Mouse (Mus musculus) hindbrain, embryonic 16.5 days (tissue): ENCODE measurements around the gene Pde4d. TPM values are rescaled to one million over a fixed set of nuclear protein-coding genes. Genes with fewer than 3 reads are reported as not detected.

ENCODE experiments used
- ATAC-seq: fragments of 200-750 bp; cut with Nextera tagmentation; 2 replicates; pipeline ENCODE4 v1.8.0; 2017; ENCODE audit warnings: moderate TSS enrichment, moderate library complexity
- H3K27ac ChIP-seq: fragments of 300-500 bp; sonication (generic); 2 replicates; pipeline ENCODE4 v1.5.1; 2014; ENCODE audit warnings: low read depth, mild to moderate bottlenecking, control low read depth, low read length, moderate library complexity
- H3K27me3 ChIP-seq: fragments of 300-500 bp; sonication (generic); replicated peaks from 2 replicates; pipeline ENCODE4 v1.6.1; 2014; ENCODE audit warnings: low read length; ENCODE audit not compliant: control insufficient read depth, insufficient read depth
- H3K36me3 ChIP-seq: fragments of 300-500 bp; sonication (generic); 2 replicates; pipeline ENCODE4 v1.6.1; 2014; ENCODE audit warnings: mild to moderate bottlenecking, low read length, moderate library complexity, mixed read lengths; ENCODE audit not compliant: control insufficient read depth, insufficient read depth
- H3K4me1 ChIP-seq: fragments of 300-500 bp; sonication (generic); 2 replicates; pipeline ENCODE4 v1.6.1; 2014; ENCODE audit warnings: low read depth, low read length; ENCODE audit not compliant: control insufficient read depth, insufficient read depth
- H3K4me2 ChIP-seq: fragments of 300-500 bp; sonication (generic); 2 replicates; pipeline ENCODE4 v1.6.1; 2014; ENCODE audit warnings: mild to moderate bottlenecking, low read length, control low read depth, moderate library complexity
- H3K4me3 ChIP-seq: fragments of 300-500 bp; sonication (generic); 2 replicates; pipeline ENCODE4 v1.5.1; 2014; ENCODE audit warnings: mild to moderate bottlenecking, low read length, control low read depth, moderate library complexity
- H3K9ac ChIP-seq: fragments of 300-500 bp; sonication (generic); 2 replicates; pipeline ENCODE4 v1.6.1; 2014; ENCODE audit warnings: low read depth, mild to moderate bottlenecking, control low read depth, low read length, moderate library complexity
- H3K9me3 ChIP-seq: fragments of 300-500 bp; sonication (generic); 2 replicates; pipeline ENCODE4 v1.6.1; 2014; ENCODE audit warnings: mild to moderate bottlenecking, low read length, moderate library complexity; ENCODE audit not compliant: control insufficient read depth
- WGBS: fragments of 180-500 bp; shearing (Covaris S2); extraction: QIAGEN DNeasy Blood & Tissue Kit; methylation state at CpG from one replicate; pipeline ENCODE4 v1.1.7; 2014; 5-methylcytosine and 5-hydroxymethylcytosine counted together
- polyA plus RNA-seq: library from polyadenylated mRNA; unstranded; fragments of >200 nt; fragmentation: Nextera tagmentation; extraction: Ambion mirVana; gene quantifications from 2 replicates; pipeline ENCODE4 v1.2.1, GENCODE M21; 2015

Pde4d gene
- polyA plus RNA-seq, 1 experiment from 2014 or later: 18.5 TPM

DNA sequence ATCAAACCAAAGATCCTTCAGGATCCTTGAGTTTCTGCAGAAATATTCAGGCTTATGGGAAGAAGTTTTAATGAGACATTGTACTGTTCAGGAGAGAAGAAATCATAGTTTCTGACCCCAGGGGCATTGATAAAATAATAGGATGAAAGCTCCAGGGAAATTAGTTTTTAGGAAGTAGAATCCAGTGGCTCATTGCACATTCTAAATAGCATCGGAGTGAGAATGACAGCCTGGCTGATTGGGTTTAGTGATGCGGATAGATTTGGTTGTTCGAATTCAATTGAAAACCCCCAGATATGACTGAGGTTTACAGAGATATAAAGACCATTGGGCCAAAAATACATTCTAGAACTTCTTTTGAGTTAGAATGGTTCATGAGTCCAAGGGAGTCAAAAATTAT lies 970.7 kb downstream of the Pde4d start:
- no peak overlapping the region for H3K9ac ChIP-seq
- 44% methylated on average over 3 of the region's 3 CpGs for WGBS
- H3K4me3 ChIP-seq: no peak overlapping the region
- no peak overlapping the region for H3K27ac ChIP-seq
- ATAC-seq: 0 out of 2 replicates have a peak, but pooled peaks have one; percentile 42
- no peaks in the 10 kb centered on the region for H3K4me1 ChIP-seq
- no peak overlapping the region for H3K4me2 ChIP-seq
- no peaks in the 10 kb centered on the region for H3K9me3 ChIP-seq
- no peaks in the 10 kb centered on the region for H3K27me3 ChIP-seq
- no peaks in the 10 kb centered on the region for H3K36me3 ChIP-seq

DNA sequence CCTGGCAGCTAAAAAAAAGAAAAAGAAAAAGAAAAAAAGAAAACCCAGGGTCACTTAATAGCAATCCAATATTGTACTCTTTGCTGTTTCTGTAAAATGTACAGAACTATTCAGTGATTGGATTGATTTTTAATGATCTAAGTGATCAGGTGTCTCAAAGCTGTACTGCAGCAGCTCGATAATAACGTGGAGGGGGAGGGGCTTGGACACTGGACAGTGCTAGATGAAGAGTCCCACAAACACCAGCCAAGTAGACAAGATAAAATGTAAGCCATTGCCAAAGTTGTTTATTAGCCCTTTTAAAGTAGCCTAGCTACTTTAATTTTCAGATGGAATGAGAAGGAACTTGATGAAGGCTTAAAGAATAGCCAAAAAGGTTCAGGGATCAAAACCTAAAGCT lies 975.2 kb downstream of the Pde4d start:
- H3K27me3 ChIP-seq: no peaks in the 10 kb centered on the region
- WGBS: 67% methylated on average over 2 of the region's 2 CpGs
- H3K27ac ChIP-seq: no peak overlapping the region
- no peak for ATAC-seq
- H3K9me3 ChIP-seq: no peaks in the 10 kb centered on the region
- H3K9ac ChIP-seq: no peak overlapping the region
- no peak overlapping the region for H3K4me3 ChIP-seq
- H3K4me2 ChIP-seq: no peak overlapping the region
- H3K4me1 ChIP-seq: no peaks in the 10 kb centered on the region
- no peaks in the 10 kb centered on the region for H3K36me3 ChIP-seq

DNA sequence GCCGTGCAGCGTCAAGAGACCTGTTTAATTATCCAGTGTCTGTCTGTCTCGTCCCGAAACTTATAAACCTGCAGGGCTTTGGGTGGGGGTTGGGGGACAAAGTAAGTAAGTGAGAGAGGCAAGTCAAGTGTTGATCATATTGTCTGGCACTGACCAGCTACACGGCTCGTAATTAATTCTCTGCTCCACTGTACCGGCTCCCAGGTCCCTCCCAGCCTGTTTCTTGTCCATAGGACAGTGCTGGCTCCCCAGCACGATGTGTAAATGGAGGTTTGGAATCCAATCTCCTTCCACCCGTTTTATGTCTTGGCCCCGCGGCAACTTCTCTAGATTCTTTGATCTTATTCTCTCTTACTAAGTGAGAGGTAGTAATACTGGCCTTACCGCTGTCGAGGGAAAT lies 975.8 kb downstream of the Pde4d start:
- no peaks in the 10 kb centered on the region for H3K4me1 ChIP-seq
- H3K27me3 ChIP-seq: no peaks in the 10 kb centered on the region
- 80% methylated on average over 13 of the region's 13 CpGs for WGBS
- H3K27ac ChIP-seq: no peak overlapping the region
- no peaks in the 10 kb centered on the region for H3K36me3 ChIP-seq
- H3K9ac ChIP-seq: no peak overlapping the region
- H3K9me3 ChIP-seq: no peaks in the 10 kb centered on the region
- H3K4me2 ChIP-seq: no peak overlapping the region
- H3K4me3 ChIP-seq: no peak overlapping the region
- ATAC-seq: no peak; the same call in 1 of the 2 replicates

DNA sequence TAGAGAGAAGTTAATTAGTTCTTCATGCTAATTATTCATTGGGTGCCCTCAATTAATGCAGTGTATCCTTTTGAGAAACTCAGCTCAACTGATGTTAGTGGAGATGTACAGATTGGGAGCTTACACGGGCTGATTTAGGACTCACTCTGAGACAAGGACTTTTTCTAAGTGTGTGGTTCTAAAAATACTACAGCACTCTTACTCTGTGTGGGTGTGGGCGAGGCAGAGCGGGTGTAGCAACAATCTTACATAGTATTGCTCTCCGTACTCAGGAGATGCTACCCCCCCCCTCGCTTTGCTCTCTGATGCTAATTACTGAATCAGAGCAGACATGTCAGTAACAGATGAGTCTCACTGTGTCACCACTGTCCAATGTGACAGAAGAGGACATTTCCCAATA lies 976.3 kb downstream of the Pde4d start:
- Histone ChIP-seq H3K36me3 (no peaks in the 10 kb centered on the region), H3K4me1 (no peaks in the 10 kb centered on the region), H3K27me3 (no peaks in the 10 kb centered on the region), H3K9ac (no peak overlapping the region), H3K9me3 (no peaks in the 10 kb centered on the region), H3K4me3 (no peak overlapping the region), H3K27ac (no peak overlapping the region), H3K4me2 (no peak overlapping the region)
- WGBS: 86% methylated on average over 5 of the region's 5 CpGs
- no peak for ATAC-seq

DNA sequence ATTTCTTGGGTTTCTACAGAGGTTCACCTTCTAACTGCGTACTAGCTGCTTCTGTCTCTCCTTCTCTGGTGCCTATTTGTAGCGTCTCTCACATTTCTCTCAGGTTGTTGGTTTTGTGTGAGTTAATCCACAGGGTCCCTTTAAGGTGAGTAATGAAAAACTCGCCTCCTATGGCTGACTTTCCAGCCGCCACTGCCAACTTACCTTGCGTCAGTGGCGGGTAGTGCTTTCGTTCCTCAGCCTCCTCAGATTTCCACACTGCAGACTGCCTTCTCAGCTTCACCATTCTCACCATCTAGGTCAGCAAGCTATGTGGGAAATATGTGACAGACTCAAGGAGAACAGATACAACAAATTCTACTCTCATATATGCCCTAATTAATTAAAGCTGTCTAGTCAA lies 977.8 kb downstream of the Pde4d start:
- Histone ChIP-seq H3K27me3 (no peaks in the 10 kb centered on the region), H3K4me2 (no peak overlapping the region), H3K27ac (no peak overlapping the region), H3K9me3 (no peaks in the 10 kb centered on the region), H3K4me3 (no peak overlapping the region), H3K9ac (no peak overlapping the region), H3K36me3 (no peaks in the 10 kb centered on the region), H3K4me1 (no peaks in the 10 kb centered on the region)
- WGBS: 73% methylated on average over 7 of the region's 7 CpGs
- no peak for ATAC-seq

DNA sequence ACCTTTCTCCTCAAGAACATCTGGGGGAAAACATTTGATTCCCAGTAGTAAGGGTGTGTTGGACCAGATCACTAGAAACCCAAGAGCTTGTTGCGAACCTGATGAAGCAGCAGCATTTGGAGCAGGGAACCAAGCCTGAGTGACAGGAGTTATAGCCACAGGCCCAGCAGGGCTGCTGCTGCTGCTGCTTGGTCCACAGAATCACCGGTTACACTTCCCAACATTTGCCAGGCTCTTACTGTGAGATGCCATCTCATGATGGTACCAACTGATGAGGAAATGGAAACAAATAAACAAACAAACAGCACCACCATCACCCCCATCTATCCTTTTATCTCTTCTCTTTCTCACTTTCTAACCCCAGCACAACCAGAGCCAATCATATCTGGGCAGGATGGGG lies 979.8 kb downstream of the Pde4d start:
- no peak for ATAC-seq
- Histone ChIP-seq H3K4me3 (no peak overlapping the region), H3K4me2 (no peak overlapping the region), H3K27ac (no peak overlapping the region), H3K4me1 (no peaks in the 10 kb centered on the region), H3K27me3 (no peaks in the 10 kb centered on the region), H3K9me3 (no peaks in the 10 kb centered on the region), H3K9ac (no peak overlapping the region), H3K36me3 (no peaks in the 10 kb centered on the region)
- WGBS: 81% methylated on average over 2 of the region's 2 CpGs

DNA sequence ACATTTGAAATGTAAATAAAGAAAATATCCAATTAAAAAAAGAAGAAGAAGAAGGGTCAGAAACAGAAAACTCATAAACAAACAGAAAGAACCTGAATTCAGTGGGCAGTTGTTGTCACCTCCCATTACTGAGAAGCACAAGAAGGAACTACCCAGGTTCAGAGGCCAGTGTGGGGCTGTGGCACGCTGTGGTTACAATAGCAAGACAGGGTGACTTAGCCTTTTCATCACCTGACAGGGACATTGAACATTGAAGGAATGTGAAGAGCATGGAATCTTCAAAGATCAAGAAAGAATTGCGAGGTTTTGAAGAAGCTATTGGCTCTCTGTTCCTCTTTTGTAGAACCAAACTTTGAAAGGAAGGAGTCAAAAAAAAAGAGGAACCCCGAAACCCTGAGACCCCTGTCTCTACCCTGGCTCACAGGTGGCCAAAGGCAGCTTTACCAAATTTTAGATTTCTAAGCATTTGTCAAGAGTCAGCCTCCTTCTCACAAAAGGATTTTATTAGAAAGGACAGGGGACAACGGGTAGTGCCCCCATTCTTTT lies 987.6 kb downstream of the Pde4d start:
- ATAC-seq: no peak

DNA sequence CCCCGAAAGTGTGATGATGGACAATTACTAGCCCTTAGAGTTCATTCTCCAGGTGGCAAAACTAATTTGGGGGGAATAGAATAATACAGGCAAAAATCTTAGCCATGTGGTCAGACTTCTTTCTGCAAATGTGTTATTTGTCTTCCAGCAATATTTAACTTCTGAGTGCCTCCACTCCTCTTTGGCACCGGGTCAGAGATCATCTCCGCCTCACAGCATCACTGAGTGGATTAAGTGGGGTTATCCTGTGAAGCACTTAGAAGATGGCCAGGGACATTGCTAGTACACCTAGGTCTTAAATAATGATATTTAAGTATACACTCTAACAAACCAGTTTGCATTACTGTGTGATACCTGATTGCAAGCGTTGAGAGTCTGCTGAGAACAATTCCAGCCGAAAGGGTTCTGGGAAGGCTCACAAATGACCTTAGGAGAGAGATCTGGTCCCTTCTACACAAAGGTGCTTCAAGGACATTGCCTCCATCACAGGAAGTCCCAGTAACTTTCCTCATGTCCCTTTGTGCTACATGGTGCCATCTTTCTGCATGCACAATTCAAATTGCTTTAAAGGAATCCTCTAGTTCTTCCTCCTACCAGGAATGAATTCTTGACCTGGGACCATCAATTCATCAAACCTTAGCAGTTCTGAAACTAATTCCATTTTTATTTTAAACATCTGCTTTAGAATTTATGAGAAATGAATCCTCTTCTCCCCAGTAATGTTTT lies 989.9 kb downstream of the Pde4d start:
- Histone ChIP-seq H3K4me2 (peak overlapping the region; percentile 66), H3K9ac (peak overlapping the region; percentile 1; the same call in 1 of the 2 replicates), H3K27me3 (no peaks in the 10 kb centered on the region), H3K4me1 (peaks cover 7% of the 10 kb centered on the region), H3K9me3 (no peaks in the 10 kb centered on the region), H3K36me3 (no peaks in the 10 kb centered on the region), H3K27ac (peak overlapping the region; percentile 95), H3K4me3 (peak overlapping the region; percentile 65)
- no peak for ATAC-seq
- WGBS: 63% methylated on average over 5 of the region's 5 CpGs

More for the DNA sequence above, 987.6 kb downstream of the Pde4d start:
- Histone ChIP-seq H3K4me3 (no peak overlapping the region), H3K27me3 (no peaks in the 10 kb centered on the region), H3K4me2 (no peak overlapping the region), H3K4me1 (peaks cover 7% of the 10 kb centered on the region), H3K9ac (no peak overlapping the region), H3K27ac (no peak overlapping the region), H3K36me3 (no peaks in the 10 kb centered on the region), H3K9me3 (no peaks in the 10 kb centered on the region)
- WGBS: 63% methylated on average over 4 of the region's 4 CpGs

DNA sequence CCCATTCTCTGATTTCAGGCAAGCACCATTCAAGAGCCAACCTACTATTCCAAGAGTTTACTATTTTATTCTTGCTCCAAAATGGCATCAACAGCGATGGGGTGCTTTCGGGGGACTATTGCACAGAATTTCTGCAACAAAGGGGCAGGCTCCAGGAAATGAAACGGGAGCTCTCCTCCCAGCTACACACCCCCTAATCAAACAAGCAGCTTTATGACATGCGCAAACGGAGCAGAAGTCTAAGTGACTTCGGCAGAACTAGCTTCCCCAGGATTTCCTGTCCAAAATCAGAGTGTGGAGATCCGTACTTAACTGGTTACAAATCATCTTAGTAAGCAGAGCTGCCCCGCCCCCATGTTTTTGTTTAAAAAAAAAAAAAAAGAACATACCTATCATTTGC lies 990.6 kb downstream of the Pde4d start:
- 0% methylated on average over 8 of the region's 8 CpGs for WGBS
- H3K9ac ChIP-seq: peak overlapping the region; percentile 77
- H3K27me3 ChIP-seq: no peaks in the 10 kb centered on the region
- ATAC-seq: peak; percentile 69
- no peaks in the 10 kb centered on the region for H3K9me3 ChIP-seq
- no peaks in the 10 kb centered on the region for H3K36me3 ChIP-seq
- H3K4me2 ChIP-seq: peak overlapping the region; percentile 66
- H3K4me1 ChIP-seq: peaks cover 7% of the 10 kb centered on the region
- H3K27ac ChIP-seq: peak overlapping the region; percentile 95
- H3K4me3 ChIP-seq: peak overlapping the region; percentile 65
